Mouse (Mus musculus) CH12.LX (cell line): ENCODE measurements at regions not wholly inside any gene's neighbourhood (a gene's known extent, or its start where the extent isn't known, plus 50 kb on each side); places are given as distances from the start of the nearest gene placed in this dataset.

ENCODE experiments used
- CHD2 ChIP-seq: IDR thresholded peaks from 2 replicates; pipeline ENCODE4 v1.6.1; 2011; ENCODE audit warnings: low read length, improper control_type of control experiment
- CTCF ChIP-seq, 2 experiments: IDR thresholded peaks in 1 of 2; conservative IDR thresholded peaks in 1 of 2; 2 replicates each; pipeline ENCODE4 v1.5.1; 2011 to 2012; ENCODE audit warnings: low read depth in 2 of 2, low read length in 2 of 2, improper control_type of control experiment in 1 of 2, inconsistent platforms in 1 of 2, mild to moderate bottlenecking in 1 of 2, moderate library complexity in 1 of 2
- E2F4 ChIP-seq: IDR thresholded peaks from 2 replicates; pipeline ENCODE4 v1.6.1; 2011; ENCODE audit warnings: low read depth, low read length, improper control_type of control experiment; ENCODE audit not compliant: insufficient replicate concordance
- EP300 ChIP-seq: IDR thresholded peaks from 2 replicates; pipeline ENCODE4 v1.6.1; 2011; ENCODE audit warnings: low read length, improper control_type of control experiment
- ETS1 ChIP-seq: conservative IDR thresholded peaks from 2 replicates; pipeline ENCODE4 v1.6.1; 2012; ENCODE audit warnings: low read depth, mild to moderate bottlenecking, inconsistent platforms, low read length, improper control_type of control experiment, moderate library complexity
- GABPA ChIP-seq: IDR thresholded peaks from 2 replicates; pipeline ENCODE4 v1.6.1; 2012; ENCODE audit warnings: low read depth, low read length, improper control_type of control experiment, inconsistent platforms; ENCODE audit not compliant: insufficient replicate concordance
- MAX ChIP-seq: IDR thresholded peaks from 2 replicates; pipeline ENCODE4 v1.6.1; 2011; ENCODE audit warnings: low read length, improper control_type of control experiment
- MYC ChIP-seq: IDR thresholded peaks from 2 replicates; pipeline ENCODE4 v1.6.1; 2011; ENCODE audit warnings: low read depth, mild to moderate bottlenecking, improper control_type of control experiment, low read length
- NELFE ChIP-seq: IDR thresholded peaks from 2 replicates; pipeline ENCODE4 v1.6.1; 2011; ENCODE audit warnings: low read depth, low read length, improper control_type of control experiment
- NRF1 ChIP-seq: IDR thresholded peaks from 2 replicates; pipeline ENCODE4 v1.6.1; 2014; ENCODE audit warnings: low read depth, mild to moderate bottlenecking, inconsistent platforms, low read length, improper control_type of control experiment, moderate library complexity

- no peak for TF ChIP-seq MYC
- TF ChIP-seq CTCF (conservative IDR thresholded peaks at IDR 0.05 in 1 of 2, IDR thresholded peaks at IDR 0.05 in 1 of 2; ENCODE audit: low read depth in 2 of 2, low read length in 2 of 2), result no peak
- TF ChIP-seq CHD2, result no peak
- TF ChIP-seq MAX, result no peak
- TF ChIP-seq NRF1, result no peak
- no peak for TF ChIP-seq EP300
- TF ChIP-seq GABPA, result no peak
- TF ChIP-seq E2F4, result no peak
- TF ChIP-seq NELFE, result no peak
- TF ChIP-seq ETS1, result no peak
These were observed 663.7 kb upstream of the Mms22l start for GRCm38 (mm10) chr4:23832385-23833164.
